Mouse (Mus musculus) neural tube, embryonic 15.5 days (tissue): ENCODE data around the gene Ifngr2. TPM values are rescaled to one million over a fixed set of nuclear protein-coding genes. Genes with fewer than 3 reads are reported as not detected.
A peak's percentile ranks its signal among the peaks of the same experiment; 100 is the strongest.

ENCODE experiments used
- ATAC-seq: fragments of 200-750 bp; cut with Nextera tagmentation; 2 replicates; pipeline ENCODE4 v1.8.0; 2017; ENCODE audit warnings: mild to moderate bottlenecking, moderate TSS enrichment, moderate library complexity; ENCODE audit not compliant: low FRiP score
- H3K27ac ChIP-seq: fragments of 300-500 bp; sonication (generic); replicated peaks from 2 replicates; pipeline ENCODE4 v1.5.1; 2015; ENCODE audit warnings: mild to moderate bottlenecking, inconsistent platforms
- H3K27me3 ChIP-seq: fragments of 300-500 bp; sonication (generic); replicated peaks from 2 replicates; pipeline ENCODE4 v1.6.1; 2015; ENCODE audit warnings: inconsistent platforms
- H3K36me3 ChIP-seq: fragments of 300-500 bp; sonication (generic); 2 replicates; pipeline ENCODE4 v1.6.1; 2015; ENCODE audit warnings: inconsistent platforms
- H3K4me1 ChIP-seq: fragments of 300-500 bp; sonication (generic); 2 replicates; pipeline ENCODE4 v1.6.1; 2015; ENCODE audit warnings: inconsistent platforms
- H3K4me2 ChIP-seq: fragments of 300-500 bp; sonication (generic); 2 replicates; pipeline ENCODE4 v1.6.1; 2015; ENCODE audit warnings: inconsistent platforms, mild to moderate bottlenecking, moderate library complexity
- H3K4me3 ChIP-seq: fragments of 300-500 bp; sonication (generic); replicated peaks from 2 replicates; pipeline ENCODE4 v1.5.1; 2015; ENCODE audit warnings: mild to moderate bottlenecking, inconsistent platforms
- H3K9ac ChIP-seq: fragments of 300-500 bp; sonication (generic); replicated peaks from 2 replicates; pipeline ENCODE4 v1.6.1; 2015; ENCODE audit warnings: mild to moderate bottlenecking, inconsistent platforms
- H3K9me3 ChIP-seq: fragments of 300-500 bp; sonication (generic); replicated peaks from 2 replicates; pipeline ENCODE4 v1.6.1; 2016; ENCODE audit warnings: inconsistent platforms
- WGBS: fragments of 180-500 bp; shearing (Covaris S2); methylation state at CpG from one replicate; pipeline ENCODE4 v1.1.7; 2015; ENCODE audit warnings: mixed read lengths; 5-methylcytosine and 5-hydroxymethylcytosine counted together
- polyA plus RNA-seq: library from polyadenylated mRNA; unstranded; fragments of >200 nt; fragmentation: Nextera tagmentation; extraction: Ambion mirVana; gene quantifications from 2 replicates; pipeline ENCODE4 v1.2.1, GENCODE M21; 2015

Gene Ifngr2
- polyA plus RNA-seq, 1 experiment from 2014 or later, result 112 TPM

GRCm38 (mm10) chr16:91553625-91554024, 6.8 kb downstream of the Ifngr2 start:
- Histone ChIP-seq H3K27me3 (no peaks in the 10 kb centered on the region), H3K9ac (no peak overlapping the region), H3K4me2 (no peak overlapping the region), H3K4me3 (no peak overlapping the region), H3K4me1 (peaks cover 33% of the 10 kb centered on the region), H3K36me3 (peaks cover 19% of the 10 kb centered on the region), H3K9me3 (no peaks in the 10 kb centered on the region), H3K27ac (no peak overlapping the region)
- WGBS, result 59% methylated on average over 12 of the region's 12 CpGs
- ATAC-seq, result no peak

- Histone ChIP-seq H3K9me3 (no peaks in the 10 kb centered on the region), H3K27me3 (no peaks in the 10 kb centered on the region), H3K4me1 (peaks cover 18% of the 10 kb centered on the region), H3K4me3 (no peak overlapping the region), H3K36me3 (peaks cover 24% of the 10 kb centered on the region), H3K27ac (no peak overlapping the region), H3K9ac (no peak overlapping the region), H3K4me2 (no peak overlapping the region)
- ATAC-seq, result no peak
- 82% methylated on average over 8 of the region's 8 CpGs for WGBS
These were observed 8.2 kb downstream of the Ifngr2 start for GRCm38 (mm10) chr16:91555017-91555605.

GRCm38 (mm10) chr16:91556659-91557058, 9.8 kb downstream of the Ifngr2 start:
- H3K27ac ChIP-seq, result peak overlapping the region; percentile 48; the same call in 1 of the 2 replicates
- no peaks in the 10 kb centered on the region for H3K27me3 ChIP-seq
- ATAC-seq, result no peak
- 76% methylated on average over 15 of the region's 15 CpGs for WGBS
- H3K9ac ChIP-seq, result no peak overlapping the region
- H3K36me3 ChIP-seq, result peaks cover 35% of the 10 kb centered on the region
- H3K4me3 ChIP-seq, result no peak overlapping the region
- H3K9me3 ChIP-seq, result no peaks in the 10 kb centered on the region
- no peak overlapping the region for H3K4me2 ChIP-seq
- peaks cover 9% of the 10 kb centered on the region for H3K4me1 ChIP-seq

GRCm38 (mm10) chr16:91557214-91557613, 10.3 kb downstream of the Ifngr2 start:
- no peak overlapping the region for H3K27ac ChIP-seq
- no peak for ATAC-seq
- no peak overlapping the region for H3K9ac ChIP-seq
- no peak overlapping the region for H3K4me3 ChIP-seq
- no peak overlapping the region for H3K4me2 ChIP-seq
- no peaks in the 10 kb centered on the region for H3K9me3 ChIP-seq
- H3K27me3 ChIP-seq, result no peaks in the 10 kb centered on the region
- peaks cover 39% of the 10 kb centered on the region for H3K36me3 ChIP-seq
- peaks cover 9% of the 10 kb centered on the region for H3K4me1 ChIP-seq
- 80% methylated on average over 7 of the region's 7 CpGs for WGBS

GRCm38 (mm10) chr16:91557693-91558092, 10.8 kb downstream of the Ifngr2 start:
- WGBS, result 81% methylated on average over 15 of the region's 15 CpGs
- ATAC-seq, result no peak
- Histone ChIP-seq H3K9me3 (no peaks in the 10 kb centered on the region), H3K9ac (no peak overlapping the region), H3K27ac (no peak overlapping the region), H3K4me1 (peaks cover 9% of the 10 kb centered on the region), H3K4me2 (no peak overlapping the region), H3K36me3 (peaks cover 44% of the 10 kb centered on the region), H3K4me3 (no peak overlapping the region), H3K27me3 (no peaks in the 10 kb centered on the region)

GRCm38 (mm10) chr16:91561099-91561498, 14.2 kb downstream of the Ifngr2 start:
- H3K4me1 ChIP-seq, result no peaks in the 10 kb centered on the region
- H3K9ac ChIP-seq, result no peak overlapping the region
- ATAC-seq, result 0 out of 2 replicates have a peak, but pooled peaks have one; percentile 40
- H3K27me3 ChIP-seq, result no peaks in the 10 kb centered on the region
- no peak overlapping the region for H3K27ac ChIP-seq
- H3K9me3 ChIP-seq, result no peaks in the 10 kb centered on the region
- 59% methylated on average over 9 of the region's 9 CpGs for WGBS
- peaks cover 52% of the 10 kb centered on the region for H3K36me3 ChIP-seq
- no peak overlapping the region for H3K4me3 ChIP-seq
- no peak overlapping the region for H3K4me2 ChIP-seq

- no peak overlapping the region for H3K4me2 ChIP-seq
- ATAC-seq, result no peak
- no peak overlapping the region for H3K9ac ChIP-seq
- H3K36me3 ChIP-seq, result peaks cover 47% of the 10 kb centered on the region
- H3K27ac ChIP-seq, result no peak overlapping the region
- H3K4me3 ChIP-seq, result no peak overlapping the region
- H3K27me3 ChIP-seq, result no peaks in the 10 kb centered on the region
- no peaks in the 10 kb centered on the region for H3K4me1 ChIP-seq
- H3K9me3 ChIP-seq, result no peaks in the 10 kb centered on the region
- 78% methylated on average over 38 of the region's 38 CpGs for WGBS
These were observed 14.9 kb downstream of the Ifngr2 start for GRCm38 (mm10) chr16:91561541-91562457.

GRCm38 (mm10) chr16:91564580-91565291, 17.9 kb downstream of the Ifngr2 start:
- Histone ChIP-seq H3K27me3 (no peaks in the 10 kb centered on the region), H3K4me3 (no peak overlapping the region), H3K9ac (no peak overlapping the region), H3K4me2 (no peak overlapping the region), H3K27ac (no peak overlapping the region), H3K36me3 (peaks cover 34% of the 10 kb centered on the region), H3K4me1 (no peaks in the 10 kb centered on the region), H3K9me3 (no peaks in the 10 kb centered on the region)
- 48% methylated on average over 4 of the region's 4 CpGs for WGBS
- no peak for ATAC-seq

GRCm38 (mm10) chr16:91565292-91565951, 18.6 kb downstream of the Ifngr2 start:
- Histone ChIP-seq H3K9me3 (no peaks in the 10 kb centered on the region), H3K36me3 (peaks cover 30% of the 10 kb centered on the region), H3K27me3 (no peaks in the 10 kb centered on the region), H3K4me2 (no peak overlapping the region), H3K4me3 (no peak overlapping the region), H3K9ac (no peak overlapping the region), H3K4me1 (no peaks in the 10 kb centered on the region), H3K27ac (no peak overlapping the region)
- WGBS, result 69% methylated on average over 9 of the region's 9 CpGs
- ATAC-seq, result no peak

- no peak overlapping the region for H3K9ac ChIP-seq
- no peak for ATAC-seq
- H3K4me2 ChIP-seq, result no peak overlapping the region
- H3K4me1 ChIP-seq, result no peaks in the 10 kb centered on the region
- H3K36me3 ChIP-seq, result peaks cover 27% of the 10 kb centered on the region
- no peak overlapping the region for H3K27ac ChIP-seq
- 85% methylated on average over 7 of the region's 7 CpGs for WGBS
- H3K4me3 ChIP-seq, result no peak overlapping the region
- H3K27me3 ChIP-seq, result no peaks in the 10 kb centered on the region
- no peaks in the 10 kb centered on the region for H3K9me3 ChIP-seq
These were observed 19.1 kb downstream of the Ifngr2 start for GRCm38 (mm10) chr16:91566002-91566401.

- no peak overlapping the region for H3K4me3 ChIP-seq
- no peak for ATAC-seq
- H3K9ac ChIP-seq, result no peak overlapping the region
- H3K4me1 ChIP-seq, result no peaks in the 10 kb centered on the region
- no peak overlapping the region for H3K4me2 ChIP-seq
- no peak overlapping the region for H3K27ac ChIP-seq
- peaks cover 9% of the 10 kb centered on the region for H3K36me3 ChIP-seq
- no peaks in the 10 kb centered on the region for H3K27me3 ChIP-seq
- 87% methylated on average over 10 of the region's 10 CpGs for WGBS
- no peaks in the 10 kb centered on the region for H3K9me3 ChIP-seq
These were observed 22.1 kb downstream of the Ifngr2 start for GRCm38 (mm10) chr16:91568960-91569359.
